Mouse (Mus musculus) B cell, adult 2 months (primary cell): ENCODE data around the gene Smpd3.

Experiments
- DNase-seq, 2 experiments: peaks; one replicate each; pipeline ENCODE4 v3.0.0; 2022

The Smpd3 gene

GRCm38 (mm10) chr8:106337852-106338521, at the start of gene Smpd3:
Gene Smpd3 (minus strand): TSS chr8:106337988.
- peak; percentile 97 to 99 for DNase-seq

GRCm38 (mm10) chr8:106381026-106381425, 43.2 kb upstream of the Smpd3 start:
- no peak for DNase-seq

- DNase-seq: no peak
Observed at GRCm38 (mm10) chr8:106379357-106379756, 41.6 kb upstream of the Smpd3 start.

- DNase-seq: no peak
Observed at GRCm38 (mm10) chr8:106378501-106379048, 40.8 kb upstream of the Smpd3 start.

- DNase-seq: no peak
Observed at GRCm38 (mm10) chr8:106376862-106377261, 39.1 kb upstream of the Smpd3 start.

- no peak for DNase-seq
Observed at GRCm38 (mm10) chr8:106375957-106376356, 38.2 kb upstream of the Smpd3 start.

- no peak for DNase-seq
Observed at GRCm38 (mm10) chr8:106369069-106369468, 31.3 kb upstream of the Smpd3 start.

GRCm38 (mm10) chr8:106368501-106368900, 30.7 kb upstream of the Smpd3 start:
- DNase-seq: peak; percentile 52 to 55

- DNase-seq: no peak
Observed at GRCm38 (mm10) chr8:106364837-106365236, 27.0 kb upstream of the Smpd3 start.

- peak; percentile 20 to 31 for DNase-seq
Observed at GRCm38 (mm10) chr8:106364278-106364677, 26.5 kb upstream of the Smpd3 start.

- no peak for DNase-seq
Observed at GRCm38 (mm10) chr8:106363321-106363720, 25.5 kb upstream of the Smpd3 start.

- DNase-seq: no peak
Observed at GRCm38 (mm10) chr8:106359650-106360338, 22.0 kb upstream of the Smpd3 start.

- no peak for DNase-seq
Observed at GRCm38 (mm10) chr8:106351135-106351534, 13.3 kb upstream of the Smpd3 start.

GRCm38 (mm10) chr8:106349398-106349797, 11.6 kb upstream of the Smpd3 start:
- DNase-seq: no peak

- DNase-seq: no peak
Observed at GRCm38 (mm10) chr8:106346123-106346522, 8.3 kb upstream of the Smpd3 start.

- no peak for DNase-seq
Observed at GRCm38 (mm10) chr8:106343471-106343870, 5.7 kb upstream of the Smpd3 start.

GRCm38 (mm10) chr8:106342828-106343227, 5.0 kb upstream of the Smpd3 start:
- no peak for DNase-seq

GRCm38 (mm10) chr8:106338741-106339209, 987 bp upstream of the Smpd3 start:
- DNase-seq: peak; percentile 64 to 67

- DNase-seq: no peak
Observed at GRCm38 (mm10) chr8:106336561-106336960, 1.2 kb downstream of the Smpd3 start.

GRCm38 (mm10) chr8:106336031-106336430, 1.8 kb downstream of the Smpd3 start:
- DNase-seq: no peak

- DNase-seq: no peak
Observed at GRCm38 (mm10) chr8:106335196-106335595, 2.6 kb downstream of the Smpd3 start.

- peak; percentile 21 to 24 for DNase-seq
Observed at GRCm38 (mm10) chr8:106333346-106333745, 4.4 kb downstream of the Smpd3 start.

GRCm38 (mm10) chr8:106332498-106332897, 5.3 kb downstream of the Smpd3 start:
- DNase-seq: no peak

- no peak for DNase-seq
Observed at GRCm38 (mm10) chr8:106326624-106327023, 11.2 kb downstream of the Smpd3 start.
